Mouse (Mus musculus) MEL (cell line): ENCODE results near the gene 4933412E24Rik. TPM values are rescaled to one million over a fixed set of nuclear protein-coding genes. Genes with fewer than 3 reads are reported as not detected.

Experiments used
- DNase-seq: peaks from one replicate; pipeline ENCODE4 v3.0.0; 2011; ENCODE audit warnings: low read depth, low spot score
- H3K27ac ChIP-seq: 2 replicates; pipeline ENCODE4 v1.5.1; 2012; ENCODE audit warnings: low read depth, mild to moderate bottlenecking, control low read depth, low read length, moderate library complexity; ENCODE audit not compliant: control insufficient read depth
- H3K27me3 ChIP-seq, 2 experiments: fragments of 150-350 bp in 1 of 2; sonication (generic) in 1 of 2; 2 replicates each; pipeline ENCODE4 v1.6.1; 2012; ENCODE audit warnings: low read length in 2 of 2, mild to moderate bottlenecking in 2 of 2, improper control_type of control experiment in 1 of 2, moderate library complexity in 1 of 2; ENCODE audit not compliant: insufficient read depth in 2 of 2, control insufficient read depth in 1 of 2
- H3K36me3 ChIP-seq, 2 experiments: 2 replicates each; pipeline ENCODE4 v1.6.1; 2012 to 2014; ENCODE audit warnings: low read length in 2 of 2, improper control_type of control experiment in 1 of 2, inconsistent platforms in 1 of 2, mild to moderate bottlenecking in 1 of 2; ENCODE audit not compliant: insufficient read depth in 2 of 2, control insufficient read depth in 1 of 2
- H3K4me1 ChIP-seq, 2 experiments: fragments of 150-350 bp in 1 of 2; sonication (generic) in 1 of 2; 2 replicates each; pipeline ENCODE4 v1.6.1; 2012; ENCODE audit warnings: low read length in 2 of 2, improper control_type of control experiment in 1 of 2, mild to moderate bottlenecking in 1 of 2; ENCODE audit not compliant: insufficient read depth in 2 of 2, control insufficient read depth in 1 of 2
- H3K4me3 ChIP-seq, 2 experiments: fragments of 150-350 bp in 1 of 2; sonication (generic) in 1 of 2; 2 replicates each; pipeline ENCODE4 v1.5.1; 2012; ENCODE audit warnings: low read depth in 2 of 2, low read length in 2 of 2, mild to moderate bottlenecking in 2 of 2, moderate library complexity in 2 of 2, control low read depth in 1 of 2, improper control_type of control experiment in 1 of 2; ENCODE audit not compliant: control insufficient read depth in 1 of 2, insufficient read depth in 1 of 2
- H3K79me2 ChIP-seq: 2 replicates; pipeline ENCODE4 v1.6.1; 2012; ENCODE audit warnings: mild to moderate bottlenecking, low read length, moderate library complexity; ENCODE audit not compliant: control insufficient read depth, poor library complexity, insufficient read depth
- H3K9ac ChIP-seq: 2 replicates; pipeline ENCODE4 v1.6.1; 2012; ENCODE audit warnings: low read depth, mild to moderate bottlenecking, control low read depth, low read length, moderate library complexity; ENCODE audit not compliant: control insufficient read depth, poor library complexity, severe bottlenecking
- H3K9me3 ChIP-seq: fragments of 150-350 bp; sonication (generic); replicated peaks from 2 replicates; pipeline ENCODE4 v1.6.1; 2012; ENCODE audit warnings: mild to moderate bottlenecking, low read length, improper control_type of control experiment, moderate library complexity; ENCODE audit not compliant: insufficient read depth
- CHD2 ChIP-seq: IDR thresholded peaks from 2 replicates; pipeline ENCODE4 v1.6.1; 2011; ENCODE audit warnings: low read length, improper control_type of control experiment
- CTCF ChIP-seq, 3 experiments: IDR thresholded peaks in 2 of 3; conservative IDR thresholded peaks in 1 of 3; 2 replicates each; pipeline ENCODE4 v1.5.1; 2011 to 2012; ENCODE audit warnings: low read length in 3 of 3, low read depth in 2 of 3, mild to moderate bottlenecking in 2 of 3, improper control_type of control experiment in 1 of 3, inconsistent platforms in 1 of 3, mixed read lengths in 1 of 3, moderate library complexity in 1 of 3; ENCODE audit not compliant: control insufficient read depth in 1 of 3, insufficient read depth in 1 of 3, poor library complexity in 1 of 3, severe bottlenecking in 1 of 3
- ELF1 ChIP-seq: IDR thresholded peaks from 2 replicates; pipeline ENCODE4 v1.6.1; 2014; ENCODE audit warnings: low read depth, mild to moderate bottlenecking, inconsistent platforms, low read length, improper control_type of control experiment, moderate library complexity
- ETS1 ChIP-seq: IDR thresholded peaks from 2 replicates; pipeline ENCODE4 v1.6.1; 2012; ENCODE audit warnings: low read depth, mild to moderate bottlenecking, inconsistent platforms, low read length, improper control_type of control experiment, moderate library complexity
- KAT2A ChIP-seq: conservative IDR thresholded peaks from 2 replicates; pipeline ENCODE4 v1.6.1; 2012; ENCODE audit warnings: low read depth, low read length, improper control_type of control experiment, inconsistent platforms
- MAZ ChIP-seq: IDR thresholded peaks from 2 replicates; pipeline ENCODE4 v1.6.1; 2012; ENCODE audit warnings: low read depth, mild to moderate bottlenecking, inconsistent platforms, low read length, improper control_type of control experiment
- MYB ChIP-seq: IDR thresholded peaks from 2 replicates; pipeline ENCODE4 v1.6.1; 2011; ENCODE audit warnings: mild to moderate bottlenecking, low read depth, low read length, improper control_type of control experiment
- NELFE ChIP-seq: IDR thresholded peaks from 2 replicates; pipeline ENCODE4 v1.6.1; 2011; ENCODE audit warnings: low read depth, low read length, improper control_type of control experiment
- NRF1 ChIP-seq: IDR thresholded peaks from 2 replicates; pipeline ENCODE4 v1.6.1; 2014; ENCODE audit warnings: low read depth, mild to moderate bottlenecking, inconsistent platforms, low read length, improper control_type of control experiment, moderate library complexity; ENCODE audit not compliant: poor library complexity, insufficient read depth, severe bottlenecking
- POLR2AphosphoS2 ChIP-seq: IDR thresholded peaks from 2 replicates; pipeline ENCODE4 v1.6.1; 2011; ENCODE audit warnings: low read length, improper control_type of control experiment
- POLR2AphosphoS5 ChIP-seq: IDR thresholded peaks from 2 replicates; pipeline ENCODE4 v1.6.1; 2012; ENCODE audit warnings: low read depth, borderline replicate concordance, mild to moderate bottlenecking, inconsistent platforms, low read length, moderate library complexity, mixed read lengths
- RAD21 ChIP-seq: IDR thresholded peaks from 2 replicates; pipeline ENCODE4 v1.6.1; 2011; ENCODE audit warnings: mild to moderate bottlenecking, low read depth, low read length, improper control_type of control experiment
- TAL1 ChIP-seq: IDR thresholded peaks from 2 replicates; pipeline ENCODE4 v1.6.1; 2012; ENCODE audit warnings: mild to moderate bottlenecking, inconsistent platforms, low read length, moderate library complexity, mixed read lengths
- TBP ChIP-seq: IDR thresholded peaks from 2 replicates; pipeline ENCODE4 v1.8.0; 2011; ENCODE audit warnings: low read depth, low read length, improper control_type of control experiment
- ZC3H11A ChIP-seq: IDR thresholded peaks from 2 replicates; pipeline ENCODE4 v1.6.1; 2012; ENCODE audit warnings: low read depth, mild to moderate bottlenecking, inconsistent platforms, low read length, improper control_type of control experiment
- ZMIZ1 ChIP-seq: IDR thresholded peaks from 2 replicates; pipeline ENCODE4 v1.6.1; 2012; ENCODE audit warnings: low read depth, mild to moderate bottlenecking, inconsistent platforms, low read length, improper control_type of control experiment, moderate library complexity
- ZNF384 ChIP-seq: IDR thresholded peaks from 2 replicates; pipeline ENCODE4 v1.6.1; 2012; ENCODE audit warnings: low read depth, mild to moderate bottlenecking, inconsistent platforms, low read length, improper control_type of control experiment
- polyA plus RNA-seq, 2 experiments: library from polyadenylated mRNA; stranded (reverse) in 1 of 2; unstranded in 1 of 2; fragments of >175 nt in 1 of 2; fragments of >200 nt in 1 of 2; gene quantifications; 2 replicates each; pipeline versions ENCODE4 v1.2.1 to v1.2.4; 2012; ENCODE audit warnings: low replicate concordance in 2 of 2, low read depth in 1 of 2; ENCODE audit not compliant: insufficient read length in 2 of 2, insufficient read depth in 1 of 2, missing spikeins in 1 of 2
- total RNA-seq: library from RNA; depleted of rRNA; stranded (reverse); fragments of 300-350 nt; gene quantifications from 2 replicates; pipeline ENCODE4 v1.2.3, GENCODE M21; 2012; rRNA removed

4933412E24Rik gene
- total RNA-seq = not detected in 2 replicates
- not detected for polyA plus RNA-seq

DNA sequence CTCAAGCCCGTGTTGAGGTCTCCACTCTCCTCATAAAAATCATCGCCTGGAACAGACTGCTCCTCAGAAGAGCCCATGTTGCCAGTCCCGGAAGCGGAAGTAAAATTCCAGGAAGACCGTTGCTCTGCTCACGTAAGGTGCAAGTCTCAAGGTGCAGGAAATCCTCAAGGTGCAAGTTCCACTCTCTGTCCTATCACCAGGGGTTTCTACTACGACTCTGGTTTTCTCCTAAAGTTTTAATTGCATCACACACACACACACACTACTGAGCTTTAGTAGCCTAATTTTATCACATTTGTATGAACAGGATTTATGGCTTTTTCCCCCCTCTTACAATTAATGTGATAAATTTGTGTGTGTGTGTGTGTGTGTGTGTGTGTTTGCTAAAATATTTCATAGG, at the start of gene 4933412E24Rik:
Gene 4933412E24Rik (minus strand): TSS at position 101 of the 400 bp plus-strand sequence.
- Histone ChIP-seq H3K4me3 (no peak within 1 kb of the TSS), H3K27me3 (no peaks in the 10 kb centered on the region), H3K36me3 (no peaks in the 10 kb centered on the region), H3K4me1 (no peaks in the 10 kb centered on the region), H3K79me2 (no peaks in the 10 kb centered on the region), H3K9ac (no peak within 1 kb of the TSS), H3K27ac (no peak within 1 kb of the TSS), H3K9me3 (no peaks in the 10 kb centered on the region)
- TF ChIP-seq MYB = no peak
- no peak for TF ChIP-seq RAD21
- no peak for TF ChIP-seq ZMIZ1
- no peak for TF ChIP-seq MAZ
- TF ChIP-seq CHD2 = no peak
- TF ChIP-seq ZC3H11A = no peak
- no peak for TF ChIP-seq NRF1
- no peak for TF ChIP-seq POLR2AphosphoS5
- no peak for TF ChIP-seq ZNF384
- no peak for TF ChIP-seq ETS1
- TF ChIP-seq KAT2A = no peak
- TF ChIP-seq POLR2AphosphoS2 = no peak
- no peak for TF ChIP-seq TAL1
- no peak for TF ChIP-seq NELFE
- TF ChIP-seq TBP = no peak
- no peak for DNase-seq

DNA sequence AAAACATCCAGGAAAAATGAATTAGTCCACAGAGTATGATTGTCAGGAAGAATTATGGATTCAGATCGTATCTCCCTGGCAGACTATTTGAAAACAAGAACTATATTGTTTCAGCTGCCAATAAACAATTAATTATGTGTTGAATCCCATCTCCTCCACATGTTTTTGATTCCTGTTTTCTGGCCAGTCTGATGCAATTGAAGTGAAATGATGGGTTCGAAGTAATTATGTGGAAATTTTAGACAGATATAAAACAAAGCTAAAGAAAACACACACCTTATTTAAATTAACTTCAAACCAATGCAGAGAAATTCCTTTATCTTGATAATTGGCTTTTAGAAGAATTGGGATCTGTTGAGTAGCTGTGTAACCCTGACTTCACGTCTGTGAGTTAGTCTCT, 14.3 kb upstream of the 4933412E24Rik start:
- no peaks in the 10 kb centered on the region for H3K4me1 ChIP-seq
- no peaks in the 10 kb centered on the region for H3K9me3 ChIP-seq
- no peak for DNase-seq
- H3K36me3 ChIP-seq = no peaks in the 10 kb centered on the region
- H3K27me3 ChIP-seq = no peaks in the 10 kb centered on the region
- no peaks in the 10 kb centered on the region for H3K79me2 ChIP-seq
- no peak overlapping the region for H3K4me3 ChIP-seq
- H3K27ac ChIP-seq = no peak overlapping the region
- no peak overlapping the region for H3K9ac ChIP-seq
- TF ChIP-seq TAL1 = no peak
- no peak for TF ChIP-seq ELF1
- no peak for TF ChIP-seq CTCF (IDR thresholded peaks at IDR 0.05 in 2 of 3, conservative IDR thresholded peaks at IDR 0.05 in 1 of 3; ENCODE audit: control insufficient read depth in 1 of 3, insufficient read depth in 1 of 3, low read depth in 2 of 3, low read length in 3 of 3, poor library complexity in 1 of 3, severe bottlenecking in 1 of 3)
